Mouse (Mus musculus): Measurements from ENCODE around the gene Sec14l1. TPM values are rescaled to one million over a fixed set of nuclear protein-coding genes. Genes with fewer than 3 reads are reported as not detected.
A peak's percentile ranks its signal among the peaks of the same experiment; 100 is the strongest.
"Not testable (repeated sequence)": the region's sequence is repeated elsewhere in the genome, so short reads cannot be mapped to it uniquely, and the experiment has no call there.

Gene Sec14l1
- 60.3 and 62.1 TPM in 2 replicates for polyA plus RNA-seq (2015; fragmentation: Nextera tagmentation; extraction: Ambion mirVana)

DNA sequence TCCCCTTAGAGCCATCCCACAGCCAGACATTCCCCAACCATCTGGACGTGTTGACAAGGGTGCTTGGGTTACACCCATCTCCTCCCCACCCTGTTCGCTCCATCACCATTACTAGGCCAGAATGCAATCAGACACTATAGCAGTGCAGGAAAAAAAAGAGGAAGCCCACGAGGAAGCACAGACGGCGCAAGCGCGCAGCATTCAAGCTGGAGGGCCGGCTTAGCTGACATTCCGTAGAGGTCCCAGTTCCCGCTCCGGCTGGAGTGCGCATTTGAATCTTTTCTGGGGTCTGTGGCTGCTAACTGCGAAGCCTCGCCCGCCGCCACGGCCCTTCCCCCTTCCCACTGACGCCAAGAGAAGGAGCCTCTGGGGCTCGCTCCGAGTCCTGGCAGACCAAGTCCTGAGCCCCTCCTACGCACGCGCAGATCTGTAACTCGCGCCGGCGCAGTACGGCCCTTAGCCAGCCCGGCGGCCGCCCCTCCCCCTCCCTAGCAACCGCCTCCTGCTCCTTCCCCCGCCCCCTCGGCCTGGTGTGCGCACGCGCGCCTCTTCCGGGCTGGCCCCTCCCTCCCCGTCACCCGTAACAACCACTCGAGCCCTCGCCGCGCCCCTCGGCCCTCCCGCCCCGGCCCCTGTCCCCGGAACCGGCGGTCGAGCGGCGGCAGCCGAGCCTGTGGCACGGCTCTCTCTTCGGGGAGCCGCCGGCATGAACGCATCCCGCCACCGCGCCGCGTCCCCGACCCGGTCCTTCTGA lies at the start of gene Sec14l1:
Sec14l1 (plus strand) TSS at position 577 of the 754 bp plus-strand sequence.
- Histone ChIP-seq H3K9me3 (replicated peaks) (no peaks in the 10 kb centered on the region), H3K4me2 (peak within 1 kb of the TSS; percentile 79), H3K4me1 (peaks cover 48% of the 10 kb centered on the region), H3K36me3 (ENCODE audit: poor library complexity, severe bottlenecking) (peaks cover 7% of the 10 kb centered on the region), H3K27ac (peak within 1 kb of the TSS; percentile 99), H3K27me3 (no peaks in the 10 kb centered on the region), H3K9ac (peak within 1 kb of the TSS; percentile 89), H3K4me3 (peak within 1 kb of the TSS; percentile 85)
- peak; percentile 95 for ATAC-seq
- WGBS = under 1% methylated on average over 59 of the region's 67 CpGs

- H3K36me3 ChIP-seq (ENCODE audit: poor library complexity, severe bottlenecking); H3K4me2 ChIP-seq; H3K9ac ChIP-seq; H3K9me3 ChIP-seq (replicated peaks); H3K27ac ChIP-seq; H3K27me3 ChIP-seq; H3K4me3 ChIP-seq; ATAC-seq: not testable (repeated sequence)
- 95% methylated on average over 5 of the region's 5 CpGs for WGBS
- peaks cover 19% of the 10 kb centered on the region for H3K4me1 ChIP-seq
These were observed 49.4 kb upstream of the Sec14l1 start for GRCm38 (mm10) chr11:117065602-117066001.

GRCm38 (mm10) chr11:117066738-117067137 lies 48.2 kb upstream of the Sec14l1 start:
- peaks cover 16% of the 10 kb centered on the region; the same call in 1 of the 2 replicates for H3K27me3 ChIP-seq
- H3K4me3 ChIP-seq = no peak overlapping the region
- no peaks in the 10 kb centered on the region for H3K9me3 ChIP-seq (replicated peaks)
- no peak overlapping the region for H3K4me2 ChIP-seq
- no peak for ATAC-seq
- H3K27ac ChIP-seq = no peak overlapping the region
- no peak overlapping the region for H3K9ac ChIP-seq
- peaks cover 16% of the 10 kb centered on the region for H3K4me1 ChIP-seq
- WGBS = 77% methylated on average over 5 of the region's 5 CpGs
- H3K36me3 ChIP-seq (ENCODE audit: poor library complexity, severe bottlenecking) = no peaks in the 10 kb centered on the region

- Histone ChIP-seq H3K4me3 (no peak overlapping the region), H3K9me3 (replicated peaks) (no peaks in the 10 kb centered on the region), H3K36me3 (ENCODE audit: poor library complexity, severe bottlenecking) (no peaks in the 10 kb centered on the region), H3K4me2 (no peak overlapping the region), H3K9ac (no peak overlapping the region), H3K27ac (no peak overlapping the region), H3K4me1 (peaks cover 4% of the 10 kb centered on the region), H3K27me3 (peaks cover 16% of the 10 kb centered on the region; the same call in 1 of the 2 replicates)
- no peak for ATAC-seq
- WGBS = 89% methylated on average over 1 of the region's 1 CpGs
These were observed 46.6 kb upstream of the Sec14l1 start for GRCm38 (mm10) chr11:117068332-117068731.

- Histone ChIP-seq H3K27me3 (peaks cover 16% of the 10 kb centered on the region; the same call in 1 of the 2 replicates), H3K4me3 (no peak overlapping the region), H3K9ac (no peak overlapping the region), H3K27ac (no peak overlapping the region), H3K4me1 (no peaks in the 10 kb centered on the region), H3K9me3 (replicated peaks) (no peaks in the 10 kb centered on the region), H3K36me3 (ENCODE audit: poor library complexity, severe bottlenecking) (no peaks in the 10 kb centered on the region), H3K4me2 (no peak overlapping the region)
- WGBS = 86% methylated on average over 3 of the region's 3 CpGs
- no peak for ATAC-seq
These were observed 45.9 kb upstream of the Sec14l1 start for GRCm38 (mm10) chr11:117069027-117069426.

GRCm38 (mm10) chr11:117070711-117071110 lies 44.3 kb upstream of the Sec14l1 start:
- 85% methylated on average over 7 of the region's 7 CpGs for WGBS
- Histone ChIP-seq H3K27ac (no peak overlapping the region), H3K4me1 (no peaks in the 10 kb centered on the region), H3K9ac (no peak overlapping the region), H3K36me3 (ENCODE audit: poor library complexity, severe bottlenecking) (no peaks in the 10 kb centered on the region), H3K4me3 (no peak overlapping the region), H3K9me3 (replicated peaks) (no peaks in the 10 kb centered on the region), H3K27me3 (peaks cover 13% of the 10 kb centered on the region; the same call in 1 of the 2 replicates), H3K4me2 (no peak overlapping the region)
- no peak for ATAC-seq

DNA sequence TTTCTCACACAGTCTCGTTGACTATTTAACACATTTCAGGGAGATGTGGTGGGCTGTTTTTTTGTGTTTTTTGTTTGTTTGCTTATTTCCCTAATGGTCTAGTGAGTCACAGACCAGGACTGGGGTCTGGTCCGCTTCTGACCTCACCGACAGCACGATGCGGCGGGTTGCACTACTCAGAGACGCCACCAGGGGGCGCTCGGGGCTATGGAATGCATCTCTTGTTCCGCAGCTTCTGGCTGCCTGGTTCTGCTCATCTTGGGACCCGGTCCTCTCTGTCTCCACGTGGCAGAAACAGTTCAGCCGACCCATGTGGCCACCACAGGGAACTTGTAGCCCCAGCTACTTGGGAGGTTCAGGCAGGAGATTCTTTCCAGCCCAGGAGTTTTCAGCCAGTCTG lies 42.8 kb upstream of the Sec14l1 start:
- ATAC-seq = 0 out of 2 replicates have a peak, but pooled peaks have one; percentile 22
- WGBS = under 1% methylated on average over 13 of the region's 13 CpGs
- H3K4me2 ChIP-seq = no peak overlapping the region

GRCm38 (mm10) chr11:117073426-117073825 lies 41.5 kb upstream of the Sec14l1 start:
- Histone ChIP-seq H3K27ac (no peak overlapping the region), H3K27me3 (peaks cover 13% of the 10 kb centered on the region; the same call in 1 of the 2 replicates), H3K9ac (no peak overlapping the region), H3K36me3 (ENCODE audit: poor library complexity, severe bottlenecking) (peaks cover 7% of the 10 kb centered on the region), H3K4me2 (no peak overlapping the region), H3K4me1 (peaks cover 19% of the 10 kb centered on the region), H3K9me3 (replicated peaks) (no peaks in the 10 kb centered on the region), H3K4me3 (no peak overlapping the region)
- ATAC-seq = no peak
- WGBS = 95% methylated on average over 9 of the region's 9 CpGs

More for the DNA sequence above, 42.8 kb upstream of the Sec14l1 start:
- Histone ChIP-seq H3K36me3 (ENCODE audit: poor library complexity, severe bottlenecking) (no peaks in the 10 kb centered on the region), H3K9ac (no peak overlapping the region), H3K27me3 (peaks cover 13% of the 10 kb centered on the region; the same call in 1 of the 2 replicates), H3K4me3 (no peak overlapping the region), H3K4me1 (peaks cover 8% of the 10 kb centered on the region), H3K27ac (no peak overlapping the region), H3K9me3 (replicated peaks) (no peaks in the 10 kb centered on the region)

GRCm38 (mm10) chr11:117076576-117077196 lies 38.3 kb upstream of the Sec14l1 start:
- H3K27ac ChIP-seq = peak overlapping the region; percentile 70
- under 1% methylated on average over 54 of the region's 54 CpGs for WGBS
- peaks cover 34% of the 10 kb centered on the region for H3K36me3 ChIP-seq (ENCODE audit: poor library complexity, severe bottlenecking)
- peak overlapping the region; percentile 87 for H3K4me2 ChIP-seq
- H3K4me1 ChIP-seq = peaks cover 26% of the 10 kb centered on the region
- peaks cover under 1% of the 10 kb centered on the region; the same call in 1 of the 2 replicates for H3K27me3 ChIP-seq
- ATAC-seq = peak; percentile 67
- H3K9me3 ChIP-seq (replicated peaks) = no peaks in the 10 kb centered on the region
- H3K9ac ChIP-seq = peak overlapping the region; percentile 95
- H3K4me3 ChIP-seq = peak overlapping the region; percentile 92

DNA sequence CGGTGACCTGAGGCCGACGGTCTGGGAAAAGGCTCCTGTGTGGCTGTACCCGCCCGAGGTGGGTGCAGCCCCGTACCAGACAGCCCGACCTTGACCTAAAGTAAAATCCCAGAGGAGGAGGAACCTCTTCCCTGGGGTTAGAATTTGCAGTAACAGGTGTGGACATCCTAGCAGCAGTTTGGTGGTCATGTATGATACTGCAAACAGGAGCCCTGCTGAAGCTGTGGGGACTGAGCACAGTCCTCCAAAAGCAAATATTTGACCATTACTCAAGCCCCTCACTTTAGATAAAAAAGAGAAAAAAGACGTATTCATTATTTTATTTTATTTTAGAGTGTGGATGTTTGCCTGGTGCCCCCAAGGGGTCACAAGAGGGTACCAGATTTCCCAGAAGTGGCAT lies 37.7 kb upstream of the Sec14l1 start:
- peak overlapping the region; percentile 92 for H3K4me3 ChIP-seq
- ATAC-seq = no peak
- peak overlapping the region; percentile 70; the same call in 1 of the 2 replicates for H3K27ac ChIP-seq
- peak overlapping the region; percentile 95 for H3K9ac ChIP-seq
- no peaks in the 10 kb centered on the region for H3K27me3 ChIP-seq
- peaks cover 31% of the 10 kb centered on the region for H3K4me1 ChIP-seq
- peaks cover 34% of the 10 kb centered on the region for H3K36me3 ChIP-seq (ENCODE audit: poor library complexity, severe bottlenecking)
- H3K4me2 ChIP-seq = peak overlapping the region; percentile 87
- H3K9me3 ChIP-seq (replicated peaks) = no peaks in the 10 kb centered on the region
- 5% methylated on average over 8 of the region's 8 CpGs for WGBS

DNA sequence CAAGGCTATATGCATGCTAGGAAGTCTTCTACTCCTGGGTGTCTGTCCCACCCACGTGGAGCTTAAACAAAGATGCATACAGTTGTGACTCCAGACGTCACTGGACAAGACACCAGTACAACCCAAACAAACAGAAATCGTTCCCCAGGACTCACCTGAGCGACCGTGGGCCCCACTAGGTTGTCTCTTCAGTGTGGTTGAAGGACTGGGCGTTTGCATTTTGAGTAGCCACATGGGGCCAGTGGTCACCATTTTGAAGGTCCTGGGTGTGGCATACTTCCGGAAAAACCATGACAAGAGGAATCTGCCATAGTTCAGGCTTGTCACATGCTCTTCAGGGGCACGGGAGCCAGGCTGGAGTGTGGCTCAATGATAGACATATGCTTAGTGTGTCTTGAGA lies 37.1 kb upstream of the Sec14l1 start:
- no peak for ATAC-seq
- 84% methylated on average over 8 of the region's 8 CpGs for WGBS
- peaks cover 34% of the 10 kb centered on the region for H3K36me3 ChIP-seq (ENCODE audit: poor library complexity, severe bottlenecking)
- no peaks in the 10 kb centered on the region for H3K9me3 ChIP-seq (replicated peaks)
- H3K27ac ChIP-seq = no peak overlapping the region
- H3K4me2 ChIP-seq = peak overlapping the region; percentile 87
- no peaks in the 10 kb centered on the region for H3K27me3 ChIP-seq
- peak overlapping the region; percentile 95; the same call in 1 of the 2 replicates for H3K9ac ChIP-seq
- peaks cover 32% of the 10 kb centered on the region for H3K4me1 ChIP-seq
- H3K4me3 ChIP-seq = peak overlapping the region; percentile 92

GRCm38 (mm10) chr11:117078637-117079240 lies 36.2 kb upstream of the Sec14l1 start:
- Histone ChIP-seq H3K27me3 (no peaks in the 10 kb centered on the region), H3K27ac (no peak overlapping the region), H3K4me1 (peaks cover 32% of the 10 kb centered on the region), H3K9ac (no peak overlapping the region), H3K9me3 (replicated peaks) (no peaks in the 10 kb centered on the region), H3K36me3 (ENCODE audit: poor library complexity, severe bottlenecking) (peaks cover 38% of the 10 kb centered on the region), H3K4me2 (no peak overlapping the region), H3K4me3 (no peak overlapping the region)
- 93% methylated on average over 12 of the region's 12 CpGs for WGBS
- ATAC-seq = no peak

Measured in forebrain, embryonic 13.5 days (tissue).